Mouse (Mus musculus): Measurements from ENCODE around the gene Tpcn1.

GRCm38 (mm10) chr5:120506490-120506889 lies 82.0 kb downstream of the Tpcn1 start:
- TF ChIP-seq ZNF384 (IDR thresholded peaks at IDR 0.05; ENCODE audit: low read depth, low read length) (no peak), HCFC1 (IDR thresholded peaks at IDR 0.05; ENCODE audit: borderline replicate concordance, insufficient read depth, low read length) (no peak)
